Mouse (Mus musculus) E14TG2a.4 (cell line): ENCODE data around the gene Syn1.

Experiments used
- H3K27me3 ChIP-seq: 2 replicates; pipeline ENCODE4 v1.6.1; 2014; ENCODE audit warnings: low read length, control low read depth; ENCODE audit not compliant: insufficient read depth
- H3K36me3 ChIP-seq: 2 replicates; pipeline ENCODE4 v1.6.1; 2014; ENCODE audit warnings: low read length, control low read depth; ENCODE audit not compliant: insufficient read depth
- H3K4me1 ChIP-seq: replicated peaks from 2 replicates; pipeline ENCODE4 v1.6.1; 2014; ENCODE audit warnings: low read depth, low read length, control low read depth
- H3K4me3 ChIP-seq: replicated peaks from 2 replicates; pipeline ENCODE4 v1.5.1; 2014; ENCODE audit warnings: mild to moderate bottlenecking, low read length
- H3K9me3 ChIP-seq: 2 replicates; pipeline ENCODE4 v1.6.1; 2014; ENCODE audit warnings: low read length, control low read depth
- CTCF ChIP-seq: conservative IDR thresholded peaks from 2 replicates; pipeline ENCODE4 v1.5.1; 2014; ENCODE audit warnings: low read length
- NANOG ChIP-seq: IDR thresholded peaks from 2 replicates; pipeline ENCODE4 v1.6.1; 2014; ENCODE audit warnings: borderline replicate concordance, low read length, mixed read lengths
- POU5F1 ChIP-seq: IDR thresholded peaks from 2 replicates; pipeline ENCODE4 v1.6.1; 2014; ENCODE audit warnings: low read length, borderline replicate concordance

Syn1 gene

DNA sequence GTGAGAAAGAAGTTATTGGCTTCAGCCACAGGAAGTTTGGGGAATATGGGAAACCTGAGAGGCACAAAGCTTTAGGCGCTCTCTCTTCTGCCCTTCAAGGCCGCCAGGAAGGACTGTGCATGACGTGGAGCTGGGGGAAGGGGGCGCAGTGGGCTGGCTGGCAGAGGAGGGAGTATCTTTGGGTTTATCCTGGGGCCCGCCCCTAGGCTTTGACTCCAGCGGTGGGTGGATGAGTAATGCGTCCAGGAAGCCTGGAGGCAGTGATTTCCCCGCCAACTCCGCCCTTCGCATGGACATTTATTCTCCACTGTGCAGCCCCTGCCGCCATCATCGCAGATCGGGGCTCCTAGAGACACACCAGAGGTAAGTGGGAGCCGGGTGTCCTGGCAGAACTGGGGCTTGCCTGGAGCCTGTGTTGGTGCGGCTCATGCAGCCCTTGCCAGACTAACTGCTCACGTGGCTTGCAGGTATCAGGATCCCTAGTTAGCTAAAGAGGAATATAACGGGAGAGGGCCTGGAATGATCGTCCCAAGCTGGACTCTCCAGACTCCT, 50.8 kb downstream of the Syn1 start, which contains the start of gene Timp1:
Gene Timp1 (plus strand): TSS at position 205 of the 552 bp plus-strand sequence.
- no peaks in the 10 kb centered on the region; the same call in 1 of the 2 replicates for H3K36me3 ChIP-seq
- TF ChIP-seq NANOG, result no peak
- no peak for TF ChIP-seq CTCF
- TF ChIP-seq POU5F1, result no peak

DNA sequence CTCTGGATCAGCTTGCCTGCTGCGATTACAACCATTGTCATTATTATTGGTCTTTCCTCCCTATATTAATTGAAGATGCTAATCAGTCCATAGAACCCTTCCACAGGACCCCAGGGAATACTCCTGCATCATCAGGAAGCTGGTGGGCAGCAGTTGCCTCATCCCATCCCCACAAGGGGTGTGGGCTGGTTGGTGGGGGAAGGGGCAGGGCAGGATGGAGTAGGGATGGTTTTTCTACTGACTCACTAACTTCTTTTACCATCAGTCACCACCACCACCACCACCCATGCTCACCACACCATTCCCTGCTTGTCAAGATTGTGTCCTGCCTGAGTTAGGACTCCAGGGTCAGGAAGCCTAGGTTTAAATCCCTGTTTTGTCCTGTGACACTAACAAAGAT, 51.6 kb downstream of the Syn1 start:
- no peak overlapping the region for H3K4me3 ChIP-seq

More for the DNA sequence above, 50.8 kb downstream of the Syn1 start, which contains the start of gene Timp1:
- no peaks in the 10 kb centered on the region for H3K27me3 ChIP-seq
- H3K4me3 ChIP-seq, result peak within 1 kb of the TSS; percentile 77
- H3K4me1 ChIP-seq, result peaks cover 50% of the 10 kb centered on the region
- no peaks in the 10 kb centered on the region for H3K9me3 ChIP-seq

DNA sequence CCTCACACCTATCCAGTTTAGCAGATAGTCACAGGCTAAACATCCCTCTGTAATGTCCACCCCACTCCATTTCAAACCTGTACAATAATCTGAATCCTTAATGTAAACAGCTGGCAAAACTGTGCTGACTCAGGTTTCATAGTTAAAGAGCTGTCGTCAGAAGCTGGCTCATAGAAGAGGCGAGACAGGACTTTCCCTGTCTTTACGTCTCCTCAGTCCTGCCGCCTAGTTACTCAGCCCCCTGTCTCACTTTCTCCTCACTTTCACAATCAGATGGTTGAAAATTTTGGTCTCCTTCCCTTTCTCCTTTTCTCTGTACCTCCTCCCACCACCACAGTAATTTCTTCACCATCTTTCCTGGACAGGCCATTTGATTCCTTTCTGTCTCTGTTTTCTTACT, 52.7 kb downstream of the Syn1 start:
- no peaks in the 10 kb centered on the region for H3K9me3 ChIP-seq
- H3K4me1 ChIP-seq, result peaks cover 42% of the 10 kb centered on the region
- no peak for TF ChIP-seq POU5F1
- H3K4me3 ChIP-seq, result no peak overlapping the region
- no peaks in the 10 kb centered on the region for H3K27me3 ChIP-seq
- no peaks in the 10 kb centered on the region; the same call in 1 of the 2 replicates for H3K36me3 ChIP-seq

More for the DNA sequence above, 51.6 kb downstream of the Syn1 start:
- no peak for TF ChIP-seq NANOG
- Histone ChIP-seq H3K27me3 (no peaks in the 10 kb centered on the region), H3K4me1 (peaks cover 42% of the 10 kb centered on the region), H3K36me3 (no peaks in the 10 kb centered on the region; the same call in 1 of the 2 replicates), H3K9me3 (no peaks in the 10 kb centered on the region)

DNA sequence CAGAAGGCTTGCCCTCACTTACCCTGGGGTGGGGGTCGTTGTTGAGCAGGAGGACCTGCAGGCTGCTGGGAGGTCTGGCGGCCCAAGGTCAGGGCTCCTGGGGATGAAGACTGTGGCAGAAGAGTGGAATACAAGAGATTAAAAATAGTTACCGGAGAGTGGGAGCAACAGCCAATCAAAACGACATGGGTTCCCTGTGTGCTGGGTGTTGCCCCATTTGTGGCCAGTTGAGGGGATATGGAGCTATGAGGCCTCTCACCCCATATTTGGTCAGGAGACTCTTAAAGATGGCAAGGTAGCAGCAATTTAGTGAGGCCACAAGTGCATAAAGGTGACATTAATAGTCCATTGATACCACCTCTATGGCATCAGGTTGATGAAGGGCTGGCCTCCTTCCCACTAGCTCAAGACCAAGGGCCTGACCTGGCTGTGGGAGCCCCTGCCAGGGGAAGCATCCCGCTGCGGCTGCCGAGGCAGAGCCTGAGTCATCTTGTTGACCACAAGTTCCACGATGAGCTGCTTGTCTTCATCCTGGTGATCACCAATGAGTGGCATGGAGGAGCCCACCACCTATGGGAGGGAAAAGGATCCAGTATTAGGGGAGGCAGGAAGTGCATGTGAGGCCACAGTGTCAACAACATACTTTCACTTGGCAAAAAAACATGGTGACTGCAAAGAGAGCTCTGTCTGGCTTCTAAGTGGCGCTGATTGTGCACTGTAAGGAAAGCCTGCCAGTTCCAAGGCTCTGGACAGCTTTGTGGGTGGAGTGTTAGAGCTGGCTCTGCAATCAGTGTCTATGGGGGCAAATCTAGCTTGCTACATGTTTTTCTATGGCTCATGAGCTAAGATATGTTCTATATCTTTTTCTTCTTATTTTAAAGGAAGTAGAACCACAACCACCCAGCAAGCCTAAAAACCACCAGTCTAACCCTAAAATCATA, 57.4 kb downstream of the Syn1 start:
- Histone ChIP-seq H3K4me3 (peak overlapping the region; percentile 67), H3K36me3 (peaks cover 22% of the 10 kb centered on the region), H3K27me3 (no peaks in the 10 kb centered on the region), H3K9me3 (no peaks in the 10 kb centered on the region), H3K4me1 (peaks cover 43% of the 10 kb centered on the region)
- no peak for TF ChIP-seq POU5F1
- TF ChIP-seq NANOG, result no peak
- no peak for TF ChIP-seq CTCF

DNA sequence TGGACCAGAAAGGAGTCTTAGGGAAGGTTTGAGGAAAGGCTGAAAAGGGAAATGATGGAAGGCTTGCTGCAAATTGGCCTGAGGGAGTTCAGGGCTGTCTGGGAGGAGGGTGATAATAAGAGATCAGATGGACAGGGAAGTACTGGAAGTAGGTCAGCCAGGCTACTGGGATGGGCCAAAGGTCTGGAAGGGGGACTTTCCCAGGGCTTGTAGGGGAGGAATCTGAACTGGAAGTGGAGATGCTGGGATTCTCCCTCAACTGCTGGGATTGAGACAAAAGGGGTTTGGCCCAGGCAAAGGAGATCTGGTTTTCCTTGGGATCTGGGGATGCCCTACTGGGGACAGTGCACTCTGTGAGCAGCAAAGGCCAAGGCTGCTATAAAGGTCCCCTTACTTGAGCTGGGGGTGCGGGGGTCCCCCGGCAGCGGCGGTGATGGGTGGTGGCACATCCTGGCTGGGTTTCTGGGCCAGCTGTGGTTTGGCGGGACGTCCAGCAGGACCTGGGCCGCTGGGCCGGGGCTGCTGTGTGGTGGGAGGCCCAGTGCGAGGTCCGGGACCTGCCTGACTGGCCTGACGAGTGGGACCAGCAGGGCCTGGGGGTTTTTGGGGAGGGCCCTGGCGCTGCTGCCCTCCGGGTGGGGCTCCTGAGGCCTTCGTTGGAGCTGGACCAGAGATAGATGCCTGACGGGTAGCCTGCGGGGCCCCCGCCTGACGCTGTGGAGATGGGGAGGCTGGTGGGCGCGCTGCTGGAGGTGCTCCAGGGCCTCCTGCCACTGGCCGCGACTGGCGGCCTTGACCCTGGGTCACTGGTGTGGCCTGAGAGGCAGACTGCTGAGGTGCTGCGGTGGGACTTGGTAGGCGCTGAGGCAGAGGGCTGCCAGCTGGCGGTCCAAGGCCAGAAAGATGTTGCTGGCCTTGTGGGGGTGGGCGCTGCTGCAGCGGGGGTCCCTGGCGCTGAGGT, 58.4 kb downstream of the Syn1 start:
- TF ChIP-seq CTCF, result no peak
- TF ChIP-seq POU5F1, result no peak
- Histone ChIP-seq H3K9me3 (no peaks in the 10 kb centered on the region), H3K36me3 (peaks cover 32% of the 10 kb centered on the region), H3K4me3 (peak overlapping the region; percentile 67), H3K4me1 (peaks cover 43% of the 10 kb centered on the region), H3K27me3 (no peaks in the 10 kb centered on the region)

DNA sequence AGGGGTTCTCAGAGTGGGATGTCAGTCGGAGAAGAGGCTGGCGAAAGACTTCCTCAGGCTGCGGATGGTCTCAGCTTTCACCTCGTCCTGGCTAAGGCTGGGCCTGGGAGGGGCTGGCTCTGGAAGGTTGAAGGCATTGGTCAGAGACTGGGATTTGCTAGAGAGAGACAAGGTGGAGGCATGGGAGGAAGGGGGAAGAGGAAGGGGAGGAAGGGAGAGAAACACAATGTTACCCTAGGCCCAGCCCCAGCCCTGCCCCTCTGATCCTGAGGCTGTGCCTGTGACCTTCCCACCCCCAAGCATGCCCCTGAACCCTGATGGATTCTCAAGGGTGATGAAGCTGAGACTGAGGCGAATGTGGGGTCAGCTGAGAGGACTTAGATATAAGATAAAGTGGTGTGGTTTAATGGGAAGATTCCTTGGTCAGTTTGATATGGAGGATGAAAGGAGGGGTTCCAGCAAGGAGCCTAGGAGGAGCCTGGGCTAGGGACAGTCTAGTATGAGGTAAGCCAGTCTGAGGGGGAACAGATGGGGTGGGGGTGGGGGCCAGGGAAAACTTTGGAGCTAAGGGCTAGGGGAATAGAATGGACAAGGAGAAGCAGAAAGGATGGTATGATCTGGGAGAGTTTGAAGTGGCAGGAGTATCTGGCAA, 59.2 kb downstream of the Syn1 start:
- H3K4me3 ChIP-seq, result no peak overlapping the region
- no peak for TF ChIP-seq POU5F1
- TF ChIP-seq NANOG, result no peak
- TF ChIP-seq CTCF, result no peak
- no peaks in the 10 kb centered on the region for H3K9me3 ChIP-seq
- no peaks in the 10 kb centered on the region for H3K27me3 ChIP-seq
- peaks cover 40% of the 10 kb centered on the region for H3K36me3 ChIP-seq
- peaks cover 43% of the 10 kb centered on the region for H3K4me1 ChIP-seq

DNA sequence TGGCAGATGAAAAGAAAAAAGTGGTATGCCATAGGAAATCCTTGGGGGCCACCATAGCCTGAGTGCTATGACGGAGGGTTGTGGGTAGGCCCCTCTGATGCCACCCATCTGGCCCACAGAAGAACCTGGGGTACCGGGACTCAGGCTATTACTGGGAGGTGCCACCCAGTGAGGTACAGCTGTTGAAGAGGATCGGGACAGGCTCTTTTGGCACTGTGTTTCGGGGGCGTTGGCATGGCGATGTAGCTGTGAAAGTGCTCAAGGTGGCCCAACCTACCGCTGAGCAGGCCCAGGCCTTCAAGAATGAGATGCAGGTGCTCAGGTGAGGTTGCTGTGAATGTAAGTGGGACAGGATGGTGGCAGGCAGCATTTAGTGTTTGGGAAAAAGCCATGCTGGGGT, 67.0 kb downstream of the Syn1 start:
- TF ChIP-seq CTCF, result no peak
- TF ChIP-seq NANOG, result no peak
- no peak overlapping the region for H3K4me3 ChIP-seq
- no peaks in the 10 kb centered on the region for H3K27me3 ChIP-seq
- H3K9me3 ChIP-seq, result no peaks in the 10 kb centered on the region
- H3K4me1 ChIP-seq, result peaks cover 24% of the 10 kb centered on the region
- H3K36me3 ChIP-seq, result peaks cover 82% of the 10 kb centered on the region
